Mouse (Mus musculus) testis, adult 2 months (tissue): ENCODE measurements around the gene Clec4f.

ENCODE experiments used
- CTCF ChIP-seq: fragments of 200-500 bp; IDR thresholded peaks from 2 replicates; pipeline ENCODE4 v1.5.1; 2012; ENCODE audit warnings: low read depth, mild to moderate bottlenecking, inconsistent platforms, low read length, moderate library complexity; ENCODE audit not compliant: control insufficient read depth, insufficient read depth, insufficient replicate concordance
- POLR2A ChIP-seq: fragments of 200-500 bp; IDR thresholded peaks from 2 replicates; pipeline ENCODE4 v1.6.1; 2012; ENCODE audit warnings: low read depth, mild to moderate bottlenecking, inconsistent platforms, low read length, moderate library complexity; ENCODE audit not compliant: control insufficient read depth

- TF ChIP-seq CTCF (no peak), POLR2A (no peak)
Observed at GRCm38 (mm10) chr6:83616512-83616911, 39.5 kb downstream of the Clec4f start.
